Mouse (Mus musculus): ENCODE measurements around the gene Ahr. TPM values are rescaled to one million over a fixed set of nuclear protein-coding genes. Genes with fewer than 3 reads are reported as not detected.

The Ahr gene
- total and polyA plus RNA-seq, 3 experiments: not detected

GRCm38 (mm10) chr12:35576107-35576506 is 41.3 kb upstream of the Ahr start:
- no peaks in the 10 kb centered on the region for H3K36me3 ChIP-seq (ENCODE audit: control insufficient read depth in 1 of 2, insufficient read depth in 2 of 2, low read length in 2 of 2)
- H3K9me3 ChIP-seq (replicated peaks; ENCODE audit: insufficient read depth, low read length): no peaks in the 10 kb centered on the region
- no peak overlapping the region for H3K27ac ChIP-seq (ENCODE audit: control insufficient read depth, low read depth, low read length)
- no peak overlapping the region for H3K4me3 ChIP-seq (ENCODE audit: control insufficient read depth in 1 of 2, insufficient read depth in 1 of 2, low read depth in 2 of 2, low read length in 2 of 2)
- H3K9ac ChIP-seq (ENCODE audit: control insufficient read depth, low read depth, low read length, poor library complexity, severe bottlenecking): no peak overlapping the region
- DNase-seq (ENCODE audit: low read depth, low spot score): no peak
- H3K4me1 ChIP-seq (ENCODE audit: control insufficient read depth in 1 of 2, insufficient read depth in 2 of 2, low read length in 2 of 2): no peaks in the 10 kb centered on the region
- H3K27me3 ChIP-seq (ENCODE audit: control insufficient read depth in 1 of 2, insufficient read depth in 2 of 2, low read length in 2 of 2): no peaks in the 10 kb centered on the region
- H3K79me2 ChIP-seq (ENCODE audit: control insufficient read depth, insufficient read depth, low read length, poor library complexity): no peaks in the 10 kb centered on the region
- TF ChIP-seq MYB (IDR thresholded peaks at IDR 0.05; ENCODE audit: low read depth, low read length): no peak
- TF ChIP-seq EP300 (IDR thresholded peaks at IDR 0.05; ENCODE audit: low read depth in 1 of 2, low read length in 2 of 2): no peak
- TF ChIP-seq CHD2 (IDR thresholded peaks at IDR 0.05; ENCODE audit: low read length): no peak
- no peak for TF ChIP-seq NELFE (IDR thresholded peaks at IDR 0.05; ENCODE audit: low read depth, low read length)
- no peak for TF ChIP-seq UBTF (IDR thresholded peaks at IDR 0.05; ENCODE audit: borderline replicate concordance, insufficient read depth, low read depth, low read length)
- TF ChIP-seq MAZ (IDR thresholded peaks at IDR 0.05; ENCODE audit: low read depth, low read length): no peak
- no peak for TF ChIP-seq CTCF (IDR thresholded peaks at IDR 0.05 in 2 of 3, conservative IDR thresholded peaks at IDR 0.05 in 1 of 3; ENCODE audit: control insufficient read depth in 1 of 3, insufficient read depth in 1 of 3, low read depth in 2 of 3, low read length in 3 of 3, poor library complexity in 1 of 3, severe bottlenecking in 1 of 3)
- TF ChIP-seq POLR2AphosphoS2 (IDR thresholded peaks at IDR 0.05; ENCODE audit: low read length): no peak
- TF ChIP-seq ZC3H11A (IDR thresholded peaks at IDR 0.05; ENCODE audit: low read depth, low read length): no peak
- no peak for TF ChIP-seq RCOR1 (IDR thresholded peaks at IDR 0.05; ENCODE audit: low read depth, low read length)
- no peak for TF ChIP-seq MYC (IDR thresholded peaks at IDR 0.05; ENCODE audit: low read depth, low read length)
- TF ChIP-seq SMC3 (IDR thresholded peaks at IDR 0.05; ENCODE audit: low read depth, low read length): no peak
- TF ChIP-seq NRF1 (IDR thresholded peaks at IDR 0.05; ENCODE audit: insufficient read depth, low read depth, low read length, poor library complexity, severe bottlenecking): no peak
- no peak for TF ChIP-seq USF2 (IDR thresholded peaks at IDR 0.05; ENCODE audit: borderline replicate concordance in 1 of 2, insufficient read depth in 1 of 2, low read depth in 1 of 2, low read length in 2 of 2)
- no peak for TF ChIP-seq ZNF384 (IDR thresholded peaks at IDR 0.05; ENCODE audit: low read depth, low read length)
- TF ChIP-seq POLR2A (IDR thresholded peaks at IDR 0.05; ENCODE audit: control insufficient read depth in 1 of 2, insufficient read depth in 1 of 2, low read depth in 1 of 2, low read length in 2 of 2, poor library complexity in 1 of 2): no peak
- no peak for TF ChIP-seq GATA1 (IDR thresholded peaks at IDR 0.05; ENCODE audit: low read depth, low read length)
- TF ChIP-seq KAT2A (conservative IDR thresholded peaks at IDR 0.05; ENCODE audit: low read depth, low read length): no peak
- TF ChIP-seq ETS1 (IDR thresholded peaks at IDR 0.05; ENCODE audit: low read depth, low read length): no peak
- TF ChIP-seq MEF2A (IDR thresholded peaks at IDR 0.05; ENCODE audit: extremely low read depth, insufficient replicate concordance, low read depth, low read length, poor library complexity, severe bottlenecking): no peak

- no peaks in the 10 kb centered on the region for H3K4me1 ChIP-seq (ENCODE audit: control insufficient read depth in 1 of 2, insufficient read depth in 2 of 2, low read length in 2 of 2)
- TF ChIP-seq RCOR1 (IDR thresholded peaks at IDR 0.05; ENCODE audit: low read depth, low read length): no peak
- TF ChIP-seq RAD21 (IDR thresholded peaks at IDR 0.05; ENCODE audit: low read depth, low read length): no peak
- no peak for TF ChIP-seq NELFE (IDR thresholded peaks at IDR 0.05; ENCODE audit: low read depth, low read length)
- no peak for TF ChIP-seq MYB (IDR thresholded peaks at IDR 0.05; ENCODE audit: low read depth, low read length)
- TF ChIP-seq TBP (IDR thresholded peaks at IDR 0.05; ENCODE audit: low read depth, low read length): no peak
- no peak for TF ChIP-seq MAX (IDR thresholded peaks at IDR 0.05; ENCODE audit: low read length)
- no peak for TF ChIP-seq ELF1 (IDR thresholded peaks at IDR 0.05; ENCODE audit: low read depth, low read length)
- no peak for TF ChIP-seq GATA1 (IDR thresholded peaks at IDR 0.05; ENCODE audit: low read depth, low read length)
- no peak for TF ChIP-seq TAL1 (IDR thresholded peaks at IDR 0.05; ENCODE audit: low read length)
- no peak for TF ChIP-seq USF2 (IDR thresholded peaks at IDR 0.05; ENCODE audit: borderline replicate concordance in 1 of 2, insufficient read depth in 1 of 2, low read depth in 1 of 2, low read length in 2 of 2)
- TF ChIP-seq UBTF (IDR thresholded peaks at IDR 0.05; ENCODE audit: borderline replicate concordance, insufficient read depth, low read depth, low read length): no peak
- TF ChIP-seq MEF2A (IDR thresholded peaks at IDR 0.05; ENCODE audit: extremely low read depth, insufficient replicate concordance, low read depth, low read length, poor library complexity, severe bottlenecking): no peak
- TF ChIP-seq E2F4 (IDR thresholded peaks at IDR 0.05; ENCODE audit: borderline replicate concordance, low read depth, low read length): no peak
- no peak for TF ChIP-seq ZC3H11A (IDR thresholded peaks at IDR 0.05; ENCODE audit: low read depth, low read length)
- TF ChIP-seq NRF1 (IDR thresholded peaks at IDR 0.05; ENCODE audit: insufficient read depth, low read depth, low read length, poor library complexity, severe bottlenecking): no peak
- no peak for TF ChIP-seq CTCF (IDR thresholded peaks at IDR 0.05 in 2 of 3, conservative IDR thresholded peaks at IDR 0.05 in 1 of 3; ENCODE audit: control insufficient read depth in 1 of 3, insufficient read depth in 1 of 3, low read depth in 2 of 3, low read length in 3 of 3, poor library complexity in 1 of 3, severe bottlenecking in 1 of 3)
- no peak for TF ChIP-seq BHLHE40 (IDR thresholded peaks at IDR 0.05; ENCODE audit: borderline replicate concordance, low read depth, low read length)
- TF ChIP-seq ZKSCAN1 (IDR thresholded peaks at IDR 0.05; ENCODE audit: low read depth, low read length): no peak
- TF ChIP-seq MAFK (IDR thresholded peaks at IDR 0.05; ENCODE audit: borderline replicate concordance, low read depth, low read length): no peak
- no peak for TF ChIP-seq POLR2A (IDR thresholded peaks at IDR 0.05; ENCODE audit: control insufficient read depth in 1 of 2, insufficient read depth in 1 of 2, low read depth in 1 of 2, low read length in 2 of 2, poor library complexity in 1 of 2)
- H3K36me3 ChIP-seq (ENCODE audit: control insufficient read depth in 1 of 2, insufficient read depth in 2 of 2, low read length in 2 of 2): no peaks in the 10 kb centered on the region
- H3K9me3 ChIP-seq (replicated peaks; ENCODE audit: insufficient read depth, low read length): no peaks in the 10 kb centered on the region
- no peaks in the 10 kb centered on the region for H3K79me2 ChIP-seq (ENCODE audit: control insufficient read depth, insufficient read depth, low read length, poor library complexity)
- H3K27ac ChIP-seq (ENCODE audit: control insufficient read depth, low read depth, low read length): no peak overlapping the region
- no peaks in the 10 kb centered on the region for H3K27me3 ChIP-seq (ENCODE audit: control insufficient read depth in 1 of 2, insufficient read depth in 2 of 2, low read length in 2 of 2)
- H3K4me3 ChIP-seq (ENCODE audit: control insufficient read depth in 1 of 2, insufficient read depth in 1 of 2, low read depth in 2 of 2, low read length in 2 of 2): no peak overlapping the region
- H3K9ac ChIP-seq (ENCODE audit: control insufficient read depth, low read depth, low read length, poor library complexity, severe bottlenecking): no peak overlapping the region
- no peak for DNase-seq (ENCODE audit: low read depth, low spot score)
Observed at GRCm38 (mm10) chr12:35573713-35574112, 38.9 kb upstream of the Ahr start.

Data from MEL (cell line).